Mouse (Mus musculus) CD4-positive, CD25-positive, alpha-beta regulatory T cell, adult 2 months (primary cell): ENCODE results near the gene Slc1a5.
A peak's percentile ranks its signal among the peaks of the same experiment; 100 is the strongest.

Experiments used
- DNase-seq: peaks from one replicate; pipeline ENCODE4 v3.0.0-alpha.2; 2012; ENCODE audit warnings: low read depth, low spot score

Gene Slc1a5

DNA sequence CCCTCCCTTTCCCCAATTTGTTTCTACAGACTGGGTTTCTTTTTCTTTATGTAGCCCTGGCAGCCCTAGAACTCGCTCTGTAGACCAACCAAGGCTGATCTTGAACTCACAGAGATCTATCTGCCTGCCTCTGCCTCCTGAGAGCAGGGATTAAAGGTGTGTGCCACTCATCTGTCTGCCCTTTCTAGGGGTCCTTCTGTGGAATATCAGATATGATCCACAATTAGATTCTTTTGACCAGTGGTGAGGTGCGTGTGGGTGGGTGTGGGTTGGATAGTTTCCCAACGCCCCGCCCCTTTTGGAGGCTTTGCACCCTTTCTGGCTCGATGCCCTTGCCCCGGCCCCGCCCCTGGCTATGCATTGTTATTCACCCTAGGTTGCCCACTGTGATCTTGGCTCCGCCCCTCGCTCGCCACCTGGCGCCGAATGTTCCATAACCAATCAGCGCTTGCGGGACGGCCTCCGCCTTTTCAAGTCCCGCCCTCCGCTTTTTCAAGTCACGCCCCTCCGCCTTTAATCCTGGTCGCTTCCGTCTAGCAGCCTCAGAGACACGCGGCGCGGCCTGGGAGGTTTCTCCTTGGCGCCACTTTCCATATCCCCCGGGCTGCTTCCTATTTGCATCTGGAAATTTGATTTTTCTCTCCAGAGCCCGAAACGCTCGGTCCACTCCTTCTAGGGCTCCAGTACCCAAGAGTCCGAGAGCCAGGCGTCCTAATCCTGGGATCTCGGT lies at the start of gene Slc1a5:
Gene Slc1a5, plus strand, starts transcription at position 516 of the 730 bp plus-strand sequence.
- peak; percentile 97 for DNase-seq

DNA sequence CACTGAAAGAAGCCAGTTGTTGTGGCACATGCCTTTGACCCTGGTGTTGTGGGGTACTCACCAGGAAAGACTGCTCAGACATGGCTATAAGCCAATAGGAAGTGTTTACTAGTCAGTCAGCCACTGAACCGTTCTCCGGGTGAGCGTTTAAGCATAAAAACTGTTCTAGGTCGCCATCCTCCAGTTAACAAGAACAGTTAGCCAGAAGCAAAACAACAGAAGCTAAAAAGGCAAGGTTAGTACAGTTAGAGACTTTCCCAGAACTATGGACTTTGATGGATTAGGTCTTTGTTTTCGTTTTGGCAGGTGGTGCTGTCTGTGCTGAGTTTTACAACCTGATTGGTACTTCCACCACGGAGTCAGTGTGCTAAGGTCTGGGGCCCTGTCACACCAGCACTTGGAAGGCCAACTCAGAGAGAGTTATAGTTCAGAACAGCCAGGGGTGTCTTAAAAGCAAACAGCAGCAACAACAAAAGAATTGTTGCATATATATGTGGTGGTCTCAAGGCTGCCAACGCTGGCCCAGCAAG lies 49.2 kb upstream of the Slc1a5 start:
- DNase-seq: no peak

DNA sequence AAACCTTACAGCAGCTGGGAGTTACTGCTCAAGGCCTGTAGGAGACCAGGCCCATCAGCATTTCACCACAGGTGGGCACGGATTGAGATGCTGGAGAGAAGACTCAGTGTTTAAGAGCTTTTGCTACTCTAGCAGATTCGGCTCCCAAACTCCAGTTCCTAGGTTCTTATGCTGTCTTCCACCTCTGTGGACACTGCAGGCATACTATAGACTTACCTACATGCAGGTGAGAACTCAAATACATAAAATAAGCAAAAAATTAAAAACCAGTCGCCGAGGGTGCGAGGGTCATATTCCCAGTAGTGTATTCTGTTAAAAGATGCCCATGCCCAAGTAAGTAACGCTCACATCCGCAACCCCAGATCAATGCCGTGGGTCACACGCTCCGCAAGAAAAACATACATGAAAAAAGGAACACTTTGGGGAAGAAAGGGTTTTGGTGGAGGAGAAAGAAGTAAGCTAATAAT lies 43.5 kb upstream of the Slc1a5 start:
- DNase-seq: no peak

DNA sequence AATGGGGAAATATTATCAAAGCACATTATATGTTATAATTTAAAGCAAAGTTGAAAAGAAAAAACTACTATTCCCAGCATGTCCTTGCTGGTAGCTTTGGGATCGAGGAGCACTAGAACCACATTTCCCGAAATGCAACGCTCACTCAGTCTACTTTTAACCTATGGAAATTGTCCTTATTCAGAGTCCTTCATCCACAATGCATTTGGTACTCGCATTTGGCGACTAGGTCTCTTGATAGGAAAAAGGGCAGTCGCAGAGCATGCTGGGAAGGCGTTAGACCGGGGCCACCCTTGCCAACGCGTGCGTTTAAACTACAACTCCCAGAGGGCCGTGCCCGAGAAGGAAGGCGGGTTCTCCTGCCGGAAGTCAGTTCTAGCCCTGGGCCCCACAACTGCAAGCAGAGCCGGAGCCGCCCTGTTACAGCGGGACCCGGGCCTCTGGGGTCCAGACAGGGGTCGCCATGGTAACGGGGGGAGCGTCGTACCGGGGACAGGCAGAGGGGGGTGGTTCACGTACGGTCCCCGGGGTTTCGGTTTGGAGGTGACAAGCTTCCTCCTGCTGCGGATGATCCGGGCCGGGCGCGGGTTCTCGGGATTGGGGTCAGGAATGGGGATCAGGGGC lies 43.0 kb upstream of the Slc1a5 start, which contains the start of gene Ap2s1:
Gene Ap2s1, plus strand, starts transcription at position 338 of the 624 bp plus-strand sequence.
- DNase-seq: peak; percentile 97

DNA sequence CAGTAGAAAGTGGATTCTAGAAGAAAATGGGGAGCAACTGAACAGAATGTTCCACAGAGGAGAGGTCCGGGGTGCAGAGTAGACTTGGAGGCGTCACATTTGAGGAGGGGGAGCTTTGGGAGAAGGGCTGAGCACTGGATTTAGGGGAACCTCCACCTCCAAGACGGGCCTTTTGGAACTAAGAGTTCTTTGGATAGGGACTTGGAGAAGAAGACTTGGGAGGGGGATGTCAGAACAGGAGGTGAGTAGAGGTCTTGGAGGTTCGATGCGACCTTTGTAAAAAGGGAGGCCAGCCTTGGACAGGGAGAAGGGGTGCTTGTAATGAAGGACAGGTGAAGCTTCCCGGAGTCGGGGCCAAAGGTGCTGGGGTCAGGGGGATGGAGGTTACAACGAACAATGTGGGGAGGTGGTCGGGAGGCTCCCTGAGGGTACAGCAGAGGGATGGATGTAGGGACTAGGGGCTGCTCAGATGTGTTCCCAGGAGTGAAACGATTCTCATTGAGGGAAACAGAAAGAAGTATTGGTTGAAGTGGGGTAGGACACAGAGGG lies 42.0 kb upstream of the Slc1a5 start:
- no peak for DNase-seq

DNA sequence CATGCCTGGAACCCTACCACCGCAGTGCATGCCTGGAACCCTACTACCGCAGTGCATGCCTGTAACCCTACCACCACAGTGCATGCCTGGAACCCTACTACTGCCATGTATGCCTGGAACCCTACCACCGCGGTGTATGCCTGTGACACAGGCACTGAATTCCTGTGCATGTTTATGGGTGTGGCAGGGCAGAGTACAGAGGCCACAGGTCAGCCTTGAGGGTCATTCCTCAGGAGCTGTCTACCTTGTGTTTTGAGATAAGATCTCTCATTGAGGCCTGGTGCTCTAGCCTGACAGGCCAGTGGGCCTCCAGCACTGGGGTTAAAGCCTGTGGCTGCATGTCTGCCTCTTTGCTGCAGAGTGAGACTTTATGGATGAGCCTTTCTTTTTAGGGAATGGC lies 35.8 kb upstream of the Slc1a5 start:
- DNase-seq: no peak

DNA sequence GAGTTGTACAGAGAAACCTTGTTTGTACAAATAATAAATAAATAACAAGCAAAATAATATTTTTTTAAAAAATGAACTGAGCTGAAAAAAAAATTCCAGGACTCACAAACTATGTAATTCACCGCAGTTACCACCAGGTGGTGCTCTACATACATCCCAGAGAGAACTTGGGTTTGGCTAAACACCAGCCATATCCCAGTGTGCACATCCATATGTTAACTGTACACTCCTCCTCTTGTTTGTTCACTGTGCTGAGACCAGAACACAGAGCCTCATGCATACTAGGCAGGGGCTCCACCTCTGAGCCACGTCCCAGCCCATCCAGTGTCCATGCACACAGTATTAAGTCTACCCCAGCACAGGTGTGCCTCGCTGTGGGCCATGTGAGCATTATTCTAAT lies 35.0 kb upstream of the Slc1a5 start:
- DNase-seq: peak; percentile 77

DNA sequence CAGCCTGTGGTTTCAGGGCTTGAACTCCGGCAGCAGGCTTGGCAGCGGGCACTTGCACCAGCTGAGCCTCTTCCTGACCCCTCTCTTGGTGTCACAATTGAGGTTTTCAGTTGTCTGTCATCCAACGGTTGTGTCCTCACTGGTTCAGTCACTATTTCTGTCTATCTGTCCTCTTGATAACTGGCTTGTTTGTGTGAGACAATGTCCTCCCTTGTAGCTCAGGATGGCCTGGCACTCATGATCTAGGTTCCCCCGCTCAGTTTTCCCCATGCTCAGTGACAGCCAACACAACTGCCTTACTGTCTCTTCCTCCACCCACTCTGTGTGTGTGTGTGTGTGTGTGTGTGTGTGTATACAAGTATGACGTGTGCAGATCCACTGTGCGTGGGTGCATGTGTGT lies 33.5 kb upstream of the Slc1a5 start:
- no peak for DNase-seq

DNA sequence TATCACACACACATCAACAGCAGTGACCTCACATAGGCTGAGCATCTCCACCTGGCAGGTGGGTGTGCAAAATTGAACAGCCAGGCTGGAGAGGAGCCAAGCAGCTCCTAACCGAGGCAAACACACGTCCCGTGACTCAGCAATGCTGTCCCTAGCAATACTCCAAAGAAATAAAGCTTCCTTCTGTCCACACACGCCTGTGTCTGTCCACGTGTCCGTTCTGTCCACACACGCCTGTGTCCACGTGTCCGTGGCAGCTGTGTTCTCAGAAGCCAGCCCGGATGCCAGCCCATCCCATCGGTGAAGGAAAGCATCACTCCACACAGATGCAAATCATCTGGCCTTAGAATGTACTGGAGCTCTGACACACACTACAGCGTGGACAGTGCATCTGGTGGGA lies 29.1 kb upstream of the Slc1a5 start:
- DNase-seq: no peak

DNA sequence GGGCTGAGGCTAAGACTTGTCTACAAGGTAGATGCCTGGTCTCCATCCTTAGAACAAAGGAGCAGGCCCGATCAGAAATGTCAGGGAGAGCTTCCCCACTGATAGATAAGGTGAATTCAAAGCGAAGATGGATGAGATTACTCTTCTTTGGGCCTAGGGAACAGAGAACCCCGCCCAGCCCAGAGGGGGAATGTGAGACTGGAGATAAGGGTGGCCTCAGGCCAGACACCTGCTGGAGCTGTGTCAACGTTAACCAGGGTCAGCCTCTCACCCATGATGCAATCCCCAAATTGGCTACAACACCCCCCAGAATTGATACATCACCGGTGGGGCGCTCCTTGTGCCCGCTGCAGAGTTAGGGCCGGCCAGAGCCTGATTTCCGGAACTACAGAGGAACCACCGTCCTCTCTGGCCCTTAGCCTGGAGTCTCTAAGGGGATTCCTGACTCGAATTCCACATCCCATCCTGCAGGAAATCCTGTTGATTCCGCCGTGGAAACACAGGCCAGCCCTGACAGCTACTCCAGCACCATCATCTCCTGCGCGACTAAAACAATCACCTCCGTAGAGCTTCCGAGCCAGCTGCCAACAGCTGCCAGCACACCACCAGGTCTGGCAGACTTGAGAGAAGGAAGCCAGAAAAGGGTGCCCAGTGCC lies 25.6 kb upstream of the Slc1a5 start:
- DNase-seq: no peak

DNA sequence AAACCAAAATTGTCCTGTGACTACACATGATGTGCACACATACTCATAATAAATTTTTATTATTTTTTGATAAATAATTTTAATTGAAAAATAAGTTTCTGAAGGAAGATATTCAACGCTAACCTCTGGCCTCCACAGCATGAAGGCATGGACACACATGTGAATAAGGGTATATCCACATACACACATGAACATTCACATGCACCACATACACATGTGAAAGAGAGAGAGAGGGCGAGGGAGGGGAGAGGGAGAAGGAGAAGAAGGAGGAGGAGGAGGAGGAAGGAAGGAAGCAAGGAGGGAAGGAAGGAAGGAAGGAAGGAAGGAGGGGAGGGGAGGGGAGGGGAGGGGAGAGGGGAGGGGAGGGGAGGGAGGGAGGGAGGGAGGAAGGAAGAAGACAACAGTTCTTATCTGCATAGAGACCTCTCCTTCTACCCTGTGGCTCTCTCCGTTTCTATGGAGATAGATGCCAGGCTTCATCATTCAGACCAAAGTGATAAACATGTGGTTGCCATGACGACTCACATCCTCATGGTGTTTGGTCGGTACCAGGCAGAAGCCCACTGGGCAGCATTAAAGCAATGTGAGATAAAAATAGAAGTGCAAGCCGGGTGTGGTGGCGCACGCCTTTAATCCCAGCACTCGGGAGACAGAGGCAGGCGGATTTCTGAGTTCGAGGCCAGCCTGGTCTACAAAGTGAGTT lies 22.1 kb upstream of the Slc1a5 start:
- peak; percentile 66 for DNase-seq

DNA sequence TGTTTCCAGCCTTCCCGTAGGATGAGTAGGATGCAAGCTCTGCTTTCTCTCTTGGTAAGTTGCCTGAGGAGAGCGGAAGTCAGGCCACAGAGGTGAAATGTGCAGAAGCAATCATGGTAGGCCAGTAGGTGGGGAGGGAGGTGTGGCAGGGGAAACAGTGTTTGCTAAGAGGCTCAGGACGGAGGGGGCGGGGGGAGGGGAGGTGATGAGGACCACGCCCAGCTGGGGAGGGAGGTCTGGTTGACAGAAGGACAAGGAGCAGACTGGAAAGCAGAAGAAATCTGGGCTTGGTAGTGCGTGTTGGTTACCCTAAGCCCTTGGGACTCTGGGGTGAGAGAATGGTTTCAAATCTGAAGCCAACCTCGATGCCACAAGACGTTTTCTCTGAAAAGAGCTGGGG lies 20.8 kb upstream of the Slc1a5 start:
- peak; percentile 66 for DNase-seq

DNA sequence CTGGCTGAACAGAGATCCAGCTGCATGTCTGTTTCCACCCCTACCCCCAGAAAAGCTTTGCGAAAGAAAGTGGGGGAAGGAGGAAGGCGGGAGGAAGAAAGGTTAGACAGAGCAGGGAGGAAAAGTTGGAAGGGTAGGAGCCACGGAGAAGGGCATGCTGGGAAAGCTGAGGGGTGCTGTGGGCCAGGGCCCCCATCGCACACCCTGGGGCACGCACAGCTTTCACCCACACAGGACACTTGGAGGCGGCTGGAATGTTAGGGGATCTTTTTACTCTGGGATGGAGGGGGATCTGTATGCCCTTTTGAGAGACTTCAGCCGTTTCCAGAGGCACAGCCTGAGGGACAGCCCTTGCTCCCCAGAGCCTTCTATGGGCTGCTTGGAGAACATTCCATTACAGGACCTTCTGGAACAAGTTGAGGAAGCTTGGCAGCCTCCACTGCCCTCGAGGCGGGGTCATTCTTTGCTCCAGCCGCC lies 20.1 kb upstream of the Slc1a5 start:
- no peak for DNase-seq

DNA sequence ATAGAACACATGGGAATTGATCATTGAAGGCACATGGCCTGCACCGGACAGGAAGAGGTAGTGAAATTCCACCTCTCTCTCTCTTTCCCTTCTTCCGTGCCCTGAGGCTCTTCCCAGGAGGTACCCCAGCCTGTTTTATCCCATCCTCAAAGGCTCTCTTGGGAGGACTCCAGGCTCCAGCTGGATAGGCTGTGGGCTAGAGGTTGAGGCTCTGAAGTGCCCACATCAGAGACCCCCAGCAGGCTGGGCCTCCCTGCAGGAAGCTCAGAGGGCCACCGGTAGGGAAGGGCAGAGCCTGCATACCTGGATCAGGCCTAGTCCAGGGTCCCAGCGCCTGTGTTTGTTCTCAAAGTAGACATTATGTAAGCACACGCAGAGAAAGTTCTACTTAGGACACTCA lies 19.5 kb upstream of the Slc1a5 start:
- no peak for DNase-seq

DNA sequence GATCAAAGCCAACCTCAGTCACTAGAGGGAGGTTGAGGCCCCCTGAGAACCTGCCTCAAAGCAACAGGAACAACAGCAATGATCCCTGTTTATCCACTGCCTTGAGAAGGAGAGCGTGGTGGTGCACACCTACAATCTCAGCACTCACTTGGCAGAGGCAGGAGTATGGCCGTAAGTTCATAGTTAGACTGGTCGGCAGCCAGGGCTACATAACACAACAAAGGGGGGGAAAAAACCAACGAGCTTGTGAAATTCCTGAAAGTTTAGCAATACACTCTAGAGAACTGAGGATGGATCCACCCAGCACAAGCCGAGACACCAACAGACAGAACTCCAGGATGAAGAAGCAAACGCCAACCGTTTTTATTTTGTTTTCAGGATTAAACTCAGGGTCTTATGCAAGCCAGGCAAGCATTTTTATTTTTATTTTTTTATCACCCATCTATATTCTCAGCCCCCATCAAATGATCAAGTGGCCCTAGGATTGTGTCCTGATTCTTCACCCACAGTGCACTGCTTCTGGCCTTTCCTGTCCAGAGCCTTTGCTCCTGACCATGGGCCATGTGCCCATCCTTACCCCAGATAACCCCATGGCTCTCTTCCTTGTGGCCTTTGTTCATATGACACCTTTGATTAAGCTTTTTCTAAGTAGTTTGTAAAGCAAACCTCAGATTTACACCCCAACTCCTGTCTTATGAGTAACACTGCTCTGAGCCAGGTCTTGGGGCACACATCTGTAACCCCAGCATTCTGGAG lies 17.5 kb upstream of the Slc1a5 start:
- no peak for DNase-seq

DNA sequence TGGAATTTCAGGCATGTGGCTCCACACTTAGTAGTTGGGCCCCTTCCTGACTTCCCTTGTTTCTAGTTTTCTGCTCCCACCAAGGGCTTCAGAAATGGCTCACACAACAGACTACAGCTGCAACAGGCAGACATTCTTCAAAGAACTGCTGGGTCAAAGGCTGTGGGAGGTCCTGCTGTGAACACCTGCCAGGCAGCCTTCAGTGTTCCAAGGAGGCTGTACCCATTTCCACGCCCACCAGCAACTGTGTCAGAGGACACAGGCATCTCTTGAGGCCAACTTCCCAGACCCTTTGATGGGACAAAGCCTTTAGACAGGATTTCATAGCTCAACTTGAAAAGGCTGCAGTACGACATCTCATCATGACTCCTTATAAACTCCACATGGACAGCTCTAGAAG lies 14.7 kb upstream of the Slc1a5 start:
- DNase-seq: no peak

DNA sequence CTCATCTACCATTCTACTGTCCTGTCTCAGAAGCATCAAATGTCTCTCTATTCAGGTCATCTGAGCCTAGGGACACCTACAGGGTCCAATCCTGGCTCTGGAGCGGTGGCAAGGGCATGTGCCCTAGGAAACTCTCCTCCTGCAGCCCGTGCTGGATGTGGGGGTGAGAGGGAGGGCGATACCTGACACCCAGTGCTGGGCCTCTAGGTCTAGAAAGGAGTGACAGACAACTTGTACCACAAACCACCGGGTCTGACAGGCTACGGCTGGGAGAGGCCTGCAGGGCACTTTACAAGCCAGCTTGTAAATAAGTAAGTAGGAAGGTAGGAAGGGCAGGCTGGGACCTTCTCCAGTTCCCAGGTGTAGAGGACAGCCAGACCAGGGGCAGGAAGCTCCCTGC lies 5.3 kb upstream of the Slc1a5 start:
- no peak for DNase-seq

DNA sequence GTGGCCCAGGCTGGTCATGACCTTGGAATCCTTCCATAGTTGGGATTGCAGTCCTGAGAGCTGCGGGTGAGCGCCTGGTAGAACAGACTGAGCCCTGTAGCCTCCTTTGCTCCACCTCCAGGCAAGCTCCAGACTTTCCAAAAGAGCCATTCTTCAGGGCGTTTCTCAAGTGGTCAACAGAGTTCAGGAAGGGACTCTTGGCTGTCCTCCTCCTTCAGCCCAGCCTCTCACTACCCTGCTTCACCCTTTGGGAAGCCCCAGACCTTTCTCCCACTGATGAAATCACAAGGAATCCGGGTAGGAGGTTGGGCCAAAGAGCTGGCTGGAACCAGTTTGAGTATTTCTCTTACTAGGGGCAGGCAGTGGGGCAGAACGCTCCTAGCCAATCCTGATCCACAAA lies 1.1 kb upstream of the Slc1a5 start:
- no peak for DNase-seq

DNA sequence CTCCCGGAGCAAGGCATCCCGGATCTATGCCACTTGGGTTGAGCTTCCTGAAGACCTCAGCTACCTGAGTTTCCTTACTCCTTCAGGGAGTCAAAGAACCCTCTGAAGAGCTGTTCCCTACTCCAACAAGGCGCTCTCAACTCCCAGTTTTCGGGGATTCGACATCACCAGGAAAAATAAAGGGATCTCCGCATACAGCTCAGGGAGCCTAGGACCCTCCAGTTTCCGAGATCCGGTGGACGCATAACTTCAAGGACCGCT lies 345 bp downstream of the Slc1a5 start:
- DNase-seq: no peak

DNA sequence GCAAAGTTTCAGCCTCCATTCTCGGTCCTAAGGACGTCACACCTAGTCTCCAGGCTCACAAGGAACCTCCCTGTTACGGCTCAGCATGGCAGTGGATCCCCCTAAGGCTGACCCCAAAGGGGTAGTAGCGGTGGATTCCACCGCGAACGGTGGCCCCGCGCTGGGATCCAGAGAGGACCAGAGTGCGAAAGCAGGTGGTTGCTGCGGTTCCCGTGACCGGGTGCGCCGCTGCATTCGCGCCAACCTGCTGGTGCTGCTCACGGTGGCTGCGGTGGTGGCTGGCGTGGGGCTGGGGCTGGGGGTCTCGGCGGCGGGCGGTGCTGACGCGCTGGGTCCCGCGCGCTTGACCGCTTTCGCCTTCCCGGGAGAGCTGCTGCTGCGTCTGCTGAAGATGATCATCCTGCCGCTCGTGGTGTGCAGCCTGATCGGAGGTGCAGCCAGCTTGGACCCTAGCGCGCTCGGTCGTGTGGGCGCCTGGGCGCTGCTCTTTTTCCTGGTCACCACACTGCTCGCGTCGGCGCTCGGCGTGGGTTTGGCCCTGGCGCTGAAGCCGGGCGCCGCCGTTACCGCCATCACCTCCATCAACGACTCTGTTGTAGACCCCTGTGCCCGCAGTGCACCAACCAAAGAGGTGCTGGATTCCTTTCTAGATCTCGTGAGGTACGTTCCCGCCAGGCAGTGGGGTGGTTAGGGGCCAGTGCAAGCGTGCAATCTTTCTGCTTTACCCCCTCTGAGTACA lies 845 bp downstream of the Slc1a5 start:
- peak; percentile 52 for DNase-seq
